Mouse (Mus musculus) testis, adult 2 months (tissue): Measurements from ENCODE around the gene Wipf1. TPM values are rescaled to one million over a fixed set of nuclear protein-coding genes. Genes with fewer than 3 reads are reported as not detected.

Experiments
- H3K27ac ChIP-seq: fragments of 200-500 bp; 2 replicates; pipeline ENCODE4 v1.5.1; 2012; ENCODE audit warnings: low read depth, low read length; ENCODE audit not compliant: control insufficient read depth, insufficient read depth
- H3K27me3 ChIP-seq: fragments of 200-500 bp; 2 replicates; pipeline ENCODE4 v1.6.1; 2012; ENCODE audit warnings: mild to moderate bottlenecking, low read length, moderate library complexity; ENCODE audit not compliant: control insufficient read depth, insufficient read depth
- H3K36me3 ChIP-seq: fragments of 200-500 bp; 2 replicates; pipeline ENCODE4 v1.6.1; 2012; ENCODE audit warnings: mild to moderate bottlenecking, low read length; ENCODE audit not compliant: control insufficient read depth, insufficient read depth
- H3K4me1 ChIP-seq: fragments of 200-500 bp; 2 replicates; pipeline ENCODE4 v1.6.1; 2012; ENCODE audit warnings: low read length; ENCODE audit not compliant: control insufficient read depth, insufficient read depth
- H3K4me3 ChIP-seq: fragments of 200-500 bp; 2 replicates; pipeline ENCODE4 v1.5.1; 2012; ENCODE audit warnings: low read depth, mild to moderate bottlenecking, low read length, moderate library complexity, mixed read lengths; ENCODE audit not compliant: control insufficient read depth
- CTCF ChIP-seq: fragments of 200-500 bp; IDR thresholded peaks from 2 replicates; pipeline ENCODE4 v1.5.1; 2012; ENCODE audit warnings: low read depth, mild to moderate bottlenecking, inconsistent platforms, low read length, moderate library complexity; ENCODE audit not compliant: control insufficient read depth, insufficient read depth, insufficient replicate concordance
- POLR2A ChIP-seq: fragments of 200-500 bp; IDR thresholded peaks from 2 replicates; pipeline ENCODE4 v1.6.1; 2012; ENCODE audit warnings: low read depth, mild to moderate bottlenecking, inconsistent platforms, low read length, moderate library complexity; ENCODE audit not compliant: control insufficient read depth
- polyA plus RNA-seq: library from polyadenylated mRNA; depleted of rRNA; stranded (reverse); fragments of >200 nt; gene quantifications from 2 replicates; pipeline ENCODE4 v1.2.3, GENCODE M21; 2012

Wipf1 gene
- polyA plus RNA-seq, 1 experiment: 0.40 TPM

DNA sequence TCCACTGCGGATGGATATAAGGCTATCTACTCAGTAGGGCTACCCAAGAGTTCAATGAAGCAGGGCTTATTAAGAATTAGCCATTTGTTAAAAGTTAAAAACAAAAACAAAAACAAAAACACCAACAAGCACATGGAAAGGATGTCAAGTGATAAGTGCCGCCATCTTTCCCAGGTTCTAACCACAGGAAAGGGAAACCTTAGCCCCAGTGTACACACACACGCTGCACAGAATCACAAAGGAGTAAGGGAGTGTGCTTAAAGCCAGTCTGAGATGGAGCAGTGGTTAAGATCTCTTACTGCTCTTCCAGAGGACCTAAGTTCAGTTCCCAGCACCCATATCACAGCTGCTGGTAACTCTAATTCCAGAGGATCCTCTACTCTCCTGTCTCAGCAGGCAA lies 78.0 kb downstream of the Wipf1 start:
- no peak for TF ChIP-seq CTCF
- no peak for TF ChIP-seq POLR2A
- Histone ChIP-seq H3K4me3 (no peak overlapping the region), H3K27ac (no peak overlapping the region), H3K27me3 (no peaks in the 10 kb centered on the region), H3K36me3 (no peaks in the 10 kb centered on the region), H3K4me1 (no peaks in the 10 kb centered on the region; the same call in none of the 2 replicates)

DNA sequence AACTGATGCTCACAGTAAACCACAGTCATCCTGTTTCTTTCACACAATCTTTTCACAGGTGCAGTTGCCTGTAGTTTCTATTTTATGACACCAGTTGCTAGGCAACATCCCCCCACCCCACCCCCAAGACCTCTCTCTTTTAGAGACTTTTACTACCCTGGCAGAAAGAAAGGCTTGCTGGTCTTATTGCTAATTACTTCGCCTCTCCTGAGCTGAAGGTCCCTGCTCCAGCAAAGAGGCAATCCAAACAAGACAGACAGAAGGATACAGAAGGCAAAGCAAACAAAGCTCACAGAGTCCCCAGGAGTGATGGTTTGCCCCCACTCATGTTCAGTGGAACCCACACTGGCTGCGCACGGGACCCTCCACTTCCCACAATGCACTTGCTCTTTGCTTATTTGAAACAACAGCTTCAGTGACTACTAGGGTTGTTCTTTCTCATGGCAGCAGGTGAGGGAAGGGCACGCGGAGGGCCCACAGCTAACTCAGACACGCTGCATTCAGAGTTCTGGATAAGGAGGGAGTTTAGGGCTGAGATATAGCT lies 79.3 kb downstream of the Wipf1 start:
- TF ChIP-seq POLR2A (no peak), CTCF (no peak)
- no peaks in the 10 kb centered on the region for H3K36me3 ChIP-seq
- H3K4me3 ChIP-seq: no peak overlapping the region
- H3K4me1 ChIP-seq: no peaks in the 10 kb centered on the region; the same call in none of the 2 replicates
- no peaks in the 10 kb centered on the region for H3K27me3 ChIP-seq
- H3K27ac ChIP-seq: no peak overlapping the region

DNA sequence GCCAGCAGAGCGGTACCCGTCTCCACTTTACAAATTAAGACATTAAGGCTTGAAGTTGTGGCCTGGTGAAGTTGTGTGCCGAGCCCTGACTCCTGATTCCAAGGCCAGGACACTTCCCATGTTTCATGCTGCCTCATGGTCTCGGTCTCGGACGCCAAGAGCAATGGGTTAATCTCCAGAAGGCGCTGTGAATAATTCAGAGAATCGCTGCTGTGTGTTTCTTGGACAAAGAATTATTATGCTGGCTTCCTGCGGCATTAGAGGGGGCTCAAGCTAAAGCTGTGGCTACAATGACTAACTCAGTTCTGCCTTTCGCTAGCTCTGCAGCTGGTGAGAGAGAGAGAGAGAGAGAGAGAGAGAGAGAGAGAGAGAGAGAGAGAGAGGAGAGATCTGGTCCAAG lies 85.5 kb downstream of the Wipf1 start:
- no peaks in the 10 kb centered on the region for H3K36me3 ChIP-seq
- no peaks in the 10 kb centered on the region for H3K27me3 ChIP-seq
- no peaks in the 10 kb centered on the region for H3K4me1 ChIP-seq
- TF ChIP-seq CTCF: no peak
- no peak for TF ChIP-seq POLR2A
- no peak overlapping the region for H3K27ac ChIP-seq
- no peak overlapping the region for H3K4me3 ChIP-seq

DNA sequence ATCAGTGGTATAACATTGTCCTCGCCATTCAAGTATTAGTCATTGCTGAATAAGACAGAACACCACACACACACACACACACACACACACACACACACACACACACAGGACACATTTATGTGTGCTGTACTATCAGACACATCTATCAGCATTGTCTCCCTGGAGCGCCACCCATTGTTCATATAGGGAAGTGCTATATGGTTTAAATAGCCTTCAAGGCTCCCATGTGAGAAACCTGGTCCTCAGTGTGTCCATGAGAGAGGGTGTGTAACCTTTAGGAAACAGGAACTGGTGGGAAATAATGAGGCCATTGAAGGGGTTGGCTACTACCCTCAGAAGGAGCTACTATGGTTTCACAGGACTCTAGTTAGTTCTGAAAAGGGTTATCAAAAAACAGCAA lies 87.5 kb downstream of the Wipf1 start:
- Histone ChIP-seq H3K4me3 (no peak overlapping the region), H3K27me3 (no peaks in the 10 kb centered on the region), H3K27ac (no peak overlapping the region), H3K4me1 (peaks cover 2% of the 10 kb centered on the region), H3K36me3 (no peaks in the 10 kb centered on the region)
- TF ChIP-seq CTCF (no peak), POLR2A (no peak)

DNA sequence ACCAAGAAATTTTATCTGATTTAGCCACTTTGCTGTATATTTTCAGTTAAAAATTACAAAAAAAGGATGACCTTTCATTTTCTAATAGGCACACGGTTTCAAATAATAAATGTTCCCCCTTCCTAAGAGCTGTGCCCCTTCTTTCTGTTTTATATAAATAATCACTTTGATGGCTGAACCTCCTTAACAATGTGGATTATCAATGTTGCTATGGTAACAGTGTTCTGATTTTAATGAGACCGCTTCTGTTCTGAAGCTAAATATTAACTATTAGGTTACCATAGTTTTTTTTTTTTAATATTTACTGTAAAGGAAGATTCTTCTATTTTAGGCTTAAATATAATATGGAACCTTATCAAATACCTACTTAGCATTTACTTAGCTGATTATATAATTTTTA lies 89.2 kb downstream of the Wipf1 start:
- no peaks in the 10 kb centered on the region for H3K27me3 ChIP-seq
- no peaks in the 10 kb centered on the region for H3K36me3 ChIP-seq
- no peak for TF ChIP-seq CTCF
- TF ChIP-seq POLR2A: no peak
- H3K4me1 ChIP-seq: peaks cover 2% of the 10 kb centered on the region
- H3K4me3 ChIP-seq: no peak overlapping the region
- H3K27ac ChIP-seq: no peak overlapping the region

DNA sequence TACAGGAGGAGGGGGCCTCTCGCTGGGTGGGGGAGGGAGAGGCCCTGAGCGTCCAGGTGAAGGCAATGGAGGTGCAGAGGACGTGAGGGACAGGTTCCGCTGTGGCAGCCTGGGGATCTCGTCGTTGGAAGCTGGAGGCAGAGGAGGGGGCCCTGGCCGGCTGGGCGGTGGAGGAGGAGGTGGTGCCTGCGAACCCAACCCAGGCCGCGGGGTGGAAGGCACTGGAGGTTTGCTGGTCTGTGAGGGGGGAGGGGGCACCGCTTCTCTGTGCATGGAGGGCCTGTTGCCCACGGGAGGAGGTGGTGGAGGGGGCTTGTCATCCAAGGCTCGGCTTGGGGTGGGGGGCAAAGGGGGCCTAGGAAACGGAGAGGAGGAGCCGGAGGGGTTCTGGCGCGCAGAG lies 92.6 kb downstream of the Wipf1 start:
- Histone ChIP-seq H3K27me3 (no peaks in the 10 kb centered on the region), H3K36me3 (no peaks in the 10 kb centered on the region), H3K27ac (no peak overlapping the region), H3K4me3 (no peak overlapping the region; the same call in 1 of the 2 replicates), H3K4me1 (peaks cover 6% of the 10 kb centered on the region)
- TF ChIP-seq POLR2A (no peak), CTCF (no peak)

DNA sequence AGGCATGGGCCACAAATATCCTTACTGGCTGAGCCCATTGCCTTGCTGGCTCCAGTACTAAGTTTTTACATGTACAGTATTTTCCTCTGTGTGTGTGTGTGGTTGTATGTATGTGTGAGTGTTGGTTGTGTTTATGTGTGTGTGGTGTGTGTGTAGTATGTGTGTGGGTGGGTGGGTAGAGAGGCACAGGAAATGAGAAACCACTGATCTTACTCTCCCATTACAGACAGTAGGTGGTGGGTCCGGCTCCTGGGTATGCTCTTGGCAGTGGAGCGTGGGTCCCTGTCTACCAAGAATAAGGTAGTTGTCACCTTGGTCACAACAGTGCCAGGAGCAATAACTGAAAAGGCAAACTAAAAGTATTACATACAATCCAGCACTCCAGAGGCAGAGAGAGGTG lies 93.7 kb downstream of the Wipf1 start:
- TF ChIP-seq POLR2A (no peak), CTCF (no peak)
- H3K36me3 ChIP-seq: no peaks in the 10 kb centered on the region

DNA sequence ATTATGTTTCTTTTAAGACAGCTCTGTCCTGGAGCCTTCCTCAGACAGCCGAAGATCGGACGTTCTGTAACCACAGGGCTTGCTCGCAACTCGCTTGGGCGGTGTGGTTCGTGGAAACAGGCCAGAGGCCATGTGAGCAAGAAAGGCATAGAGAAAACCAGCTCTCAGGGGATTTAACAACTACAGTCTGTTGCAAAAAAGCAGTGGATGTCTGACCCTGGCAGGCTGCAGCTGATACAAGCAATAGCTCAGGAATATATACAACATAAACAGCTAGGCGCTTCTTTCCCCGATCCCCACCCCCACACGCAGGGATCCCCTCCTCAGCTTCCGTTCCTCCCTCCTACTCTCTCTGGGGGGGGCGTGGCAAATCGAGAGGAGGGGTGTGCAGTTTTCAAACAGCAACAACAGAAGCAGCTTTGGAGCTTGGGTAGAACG lies 97.6 kb downstream of the Wipf1 start:
- H3K27me3 ChIP-seq: no peaks in the 10 kb centered on the region
- TF ChIP-seq CTCF (no peak), POLR2A (no peak)
- peaks cover 6% of the 10 kb centered on the region for H3K4me1 ChIP-seq
- no peak overlapping the region for H3K4me3 ChIP-seq
- 0 out of 2 replicates have a peak overlapping the region, but pooled peaks have one; percentile 51 for H3K27ac ChIP-seq
- H3K36me3 ChIP-seq: no peaks in the 10 kb centered on the region

More for the DNA sequence above, 93.7 kb downstream of the Wipf1 start:
- Histone ChIP-seq H3K4me1 (peaks cover 8% of the 10 kb centered on the region), H3K4me3 (no peak overlapping the region), H3K27ac (no peak overlapping the region), H3K27me3 (no peaks in the 10 kb centered on the region)
